Mouse (Mus musculus) small intestine, adult 2 months (tissue): ENCODE data around the gene Rarres2.

Source experiments
- CTCF ChIP-seq: fragments of 200-500 bp; IDR thresholded peaks from 2 replicates; pipeline ENCODE4 v1.5.1; 2012; ENCODE audit warnings: low read depth, mild to moderate bottlenecking, control low read depth, inconsistent platforms, low read length, moderate library complexity, mixed read lengths; ENCODE audit not compliant: insufficient replicate concordance, insufficient read length; ENCODE audit errors: extremely low read depth
- POLR2A ChIP-seq: fragments of 200-500 bp; IDR thresholded peaks from 2 replicates; pipeline ENCODE4 v1.6.1; 2012; ENCODE audit warnings: low read depth, mild to moderate bottlenecking, control low read depth, inconsistent platforms, low read length, moderate library complexity

DNA sequence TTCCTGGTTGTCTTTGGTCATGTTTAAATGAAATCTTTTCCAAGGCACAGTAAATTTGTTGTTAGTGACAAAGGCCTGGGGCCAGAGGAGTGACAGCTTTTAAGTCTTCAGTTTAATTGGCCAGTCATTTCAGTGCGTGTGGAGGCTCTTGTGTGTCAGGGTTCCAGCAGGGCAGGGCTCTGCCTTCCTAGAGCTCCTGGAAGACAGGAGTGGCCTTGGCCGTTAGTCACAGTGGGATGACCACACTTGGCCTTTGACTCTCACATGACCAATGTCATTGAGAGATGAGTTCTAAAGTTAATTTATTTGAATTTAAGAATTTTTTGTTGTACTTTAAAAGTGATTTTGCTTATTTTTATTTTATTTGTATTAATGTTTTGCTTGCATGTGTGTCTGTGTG lies 35.5 kb upstream of the Rarres2 start:
- no peak for TF ChIP-seq CTCF
- no peak for TF ChIP-seq POLR2A
